Mouse (Mus musculus) right cerebral cortex, postnatal 36 days (tissue): ENCODE measurements around the gene Mettl16.
A peak's percentile ranks its signal among the peaks of the same experiment; 100 is the strongest.
"Not testable (repeated sequence)": the region's sequence is repeated elsewhere in the genome, so short reads cannot be mapped to it uniquely, and the experiment has no call there.

Experiments used
- DNase-seq, 2 experiments: peaks; one replicate each; pipeline ENCODE4 v3.0.0; 2022; ENCODE audit warnings: low spot score in 2 of 2, mixed read lengths in 1 of 2

Gene Mettl16

DNA sequence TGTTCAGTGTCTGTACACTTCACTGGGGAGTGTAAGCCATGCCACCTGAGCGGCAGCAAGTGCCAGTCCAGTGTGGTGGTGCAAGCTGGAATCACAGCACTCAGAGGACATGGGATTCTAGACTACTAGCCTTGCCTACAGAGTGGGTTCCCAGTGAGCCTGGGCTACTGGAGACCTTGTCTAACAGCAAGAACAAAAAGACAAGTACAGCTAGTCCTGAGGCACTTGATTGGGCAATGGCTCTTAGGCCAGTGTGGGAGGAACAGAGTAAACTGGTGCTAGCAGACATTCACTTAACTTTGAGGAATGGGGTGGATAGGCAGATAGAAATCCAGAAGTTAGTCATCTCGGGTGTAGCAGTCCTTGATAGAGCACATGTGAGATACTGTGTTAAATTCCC lies 1.8 kb downstream of the Mettl16 start:
- no peak for DNase-seq

DNA sequence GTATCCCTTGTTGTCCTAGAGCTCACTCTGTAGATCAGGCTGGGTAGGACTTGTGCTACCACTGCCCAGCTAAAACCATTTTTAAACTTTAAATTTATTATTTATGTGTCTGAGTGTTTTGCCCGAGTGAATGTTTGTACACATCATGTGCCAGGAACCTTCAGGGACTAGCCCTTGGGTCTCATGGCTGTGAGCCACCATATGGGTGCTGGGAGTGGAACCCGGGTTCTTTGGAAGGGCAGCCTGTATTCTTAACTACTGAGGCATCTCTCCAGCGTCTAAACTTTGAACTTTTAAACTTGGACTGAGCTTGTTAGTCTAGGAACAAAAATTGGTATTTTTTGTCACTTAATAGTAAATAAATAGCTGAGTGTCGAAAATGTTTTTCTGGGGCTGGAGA lies 22.2 kb downstream of the Mettl16 start:
- no peak for DNase-seq

DNA sequence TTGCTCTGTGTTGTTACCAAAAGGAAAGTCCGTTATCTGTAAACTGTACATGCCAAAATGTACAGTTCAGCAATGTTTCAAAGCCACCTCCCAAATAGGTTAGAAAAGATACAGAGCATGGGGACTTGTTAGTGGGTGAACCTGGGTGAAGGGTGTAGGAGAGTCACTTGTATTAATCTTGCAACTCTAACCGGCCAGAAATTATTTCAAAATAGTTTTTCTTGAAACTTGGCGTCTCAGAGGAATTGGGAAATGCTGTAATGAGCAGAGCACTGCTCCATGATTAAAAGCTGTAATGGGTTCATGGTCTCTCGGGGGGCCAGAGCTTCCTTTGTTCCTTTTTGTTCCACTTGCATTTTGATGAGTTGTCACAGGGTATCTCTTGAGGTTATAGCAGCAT lies 30.0 kb downstream of the Mettl16 start:
- DNase-seq, result no peak

DNA sequence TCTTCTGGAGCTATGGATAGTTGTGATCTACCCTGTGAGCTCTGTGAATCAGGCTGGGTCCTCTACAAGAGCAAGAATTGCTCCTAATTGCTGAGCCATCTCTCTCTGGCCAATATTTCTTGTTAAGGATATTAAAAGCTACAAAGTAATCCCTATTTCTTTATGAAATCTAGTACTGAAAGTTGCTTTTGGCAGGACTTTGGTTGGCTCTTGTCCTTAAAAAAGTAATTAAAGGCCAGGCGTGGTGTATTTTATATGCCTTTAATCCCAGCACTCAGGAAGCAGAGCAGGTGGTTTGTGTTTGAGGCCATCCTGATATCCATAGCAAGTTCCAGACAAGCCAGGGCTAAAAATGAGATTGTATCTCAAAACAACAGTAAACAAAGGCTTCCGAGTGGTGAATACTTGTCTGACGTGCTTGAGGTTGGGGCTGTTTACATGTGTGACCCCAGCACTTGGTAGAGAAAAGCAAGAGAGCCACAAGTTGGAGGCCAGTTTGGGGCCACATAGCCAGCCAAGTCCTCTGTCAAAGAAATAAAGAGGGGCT lies 33.5 kb downstream of the Mettl16 start:
- no peak for DNase-seq

DNA sequence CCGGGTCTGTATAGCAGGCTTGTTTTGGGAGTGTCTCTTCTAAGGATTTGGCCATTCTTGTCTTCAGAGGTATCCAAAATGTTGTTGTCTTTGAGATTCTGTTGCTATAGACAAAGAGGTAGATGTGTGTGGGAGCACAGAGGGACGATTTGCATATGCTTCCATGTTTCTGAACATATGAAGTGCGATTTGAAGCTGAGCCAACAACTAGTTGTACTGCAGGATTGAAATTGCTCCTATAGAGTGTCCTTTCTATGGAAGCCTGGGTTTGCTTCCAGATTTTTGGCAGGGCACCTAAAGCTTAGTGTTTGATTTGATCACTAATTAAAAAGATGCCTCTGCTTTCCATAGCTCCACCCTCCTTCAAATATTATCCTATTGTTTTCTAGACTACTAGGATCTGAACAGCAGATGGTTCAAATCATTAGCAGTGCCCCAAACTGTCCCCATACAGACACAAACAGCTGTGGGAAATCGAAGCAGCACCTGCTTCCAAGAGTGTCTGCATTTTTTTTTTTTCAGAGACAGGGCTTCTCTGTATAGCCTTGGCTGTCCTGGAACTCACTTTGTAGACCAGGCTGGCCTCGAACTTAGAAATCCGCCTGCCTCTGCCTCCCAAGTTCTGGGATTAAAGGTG lies 36.7 kb downstream of the Mettl16 start:
- DNase-seq, result no peak

DNA sequence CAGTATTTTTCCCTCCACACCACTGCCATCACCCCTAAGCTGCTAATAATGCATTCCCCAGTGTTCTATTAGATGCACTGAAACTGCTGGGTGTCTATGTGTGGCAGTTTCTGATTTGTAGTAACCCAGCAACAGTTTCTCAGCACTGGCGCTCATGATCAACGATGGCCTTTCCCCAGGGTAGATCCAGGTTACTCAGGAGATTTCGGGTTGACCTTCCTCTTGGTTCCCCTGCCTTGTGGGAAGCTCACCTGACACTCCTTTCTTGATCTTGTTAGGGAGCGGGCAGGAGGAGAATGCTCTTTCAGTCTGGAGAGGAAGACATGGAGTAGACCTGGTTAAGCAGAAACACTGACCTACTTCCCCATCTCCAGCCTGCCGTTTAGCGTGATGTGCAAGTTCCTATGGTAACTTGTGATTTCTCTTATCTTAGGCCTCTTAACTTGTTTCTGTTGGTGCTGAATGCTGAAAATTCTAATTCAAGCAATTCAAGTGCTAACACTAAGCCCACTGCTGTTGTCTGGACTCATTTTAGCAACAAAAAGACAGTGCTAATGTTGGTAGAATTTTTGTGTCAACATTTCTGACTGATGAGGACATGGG lies 37.7 kb downstream of the Mettl16 start:
- no peak for DNase-seq

DNA sequence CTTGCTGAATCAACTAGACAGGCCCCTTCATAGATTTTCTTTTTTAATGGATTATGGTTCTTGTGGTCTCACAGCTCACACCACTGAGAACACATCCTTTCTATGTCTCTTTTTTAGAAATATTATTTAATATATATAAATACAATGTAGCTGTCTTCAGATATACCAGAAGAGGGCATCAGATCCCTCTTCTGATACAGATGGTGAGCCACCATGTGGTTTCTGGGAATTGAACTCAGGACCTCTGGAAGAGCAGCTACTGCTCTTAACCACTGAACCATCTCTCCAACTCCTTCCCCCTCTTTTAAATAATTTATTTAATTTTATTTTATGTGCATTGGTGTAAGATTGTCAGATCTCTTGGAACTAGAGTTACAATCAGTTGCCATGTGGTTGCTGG lies 39.5 kb downstream of the Mettl16 start:
- DNase-seq, result no peak

DNA sequence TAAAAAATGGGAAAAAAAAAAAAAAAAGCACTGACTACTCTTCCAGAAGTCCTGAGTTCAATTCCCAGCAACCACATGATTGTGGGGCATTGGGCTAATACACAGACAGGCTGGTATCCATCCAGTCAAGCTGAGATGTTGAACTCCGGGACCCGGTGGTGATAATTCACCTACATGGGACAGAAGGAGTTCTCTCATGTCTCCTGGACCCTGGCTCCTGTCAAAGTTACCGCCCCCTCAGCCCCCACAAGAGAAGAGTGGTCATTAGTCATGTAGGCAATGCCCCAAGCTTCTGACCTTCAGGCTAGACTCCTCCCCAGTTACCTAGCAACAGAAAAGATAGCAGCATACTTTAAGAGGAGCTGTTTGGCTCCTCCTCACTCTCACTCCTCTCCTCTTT lies 40.4 kb downstream of the Mettl16 start:
- not testable (repeated sequence) for DNase-seq

DNA sequence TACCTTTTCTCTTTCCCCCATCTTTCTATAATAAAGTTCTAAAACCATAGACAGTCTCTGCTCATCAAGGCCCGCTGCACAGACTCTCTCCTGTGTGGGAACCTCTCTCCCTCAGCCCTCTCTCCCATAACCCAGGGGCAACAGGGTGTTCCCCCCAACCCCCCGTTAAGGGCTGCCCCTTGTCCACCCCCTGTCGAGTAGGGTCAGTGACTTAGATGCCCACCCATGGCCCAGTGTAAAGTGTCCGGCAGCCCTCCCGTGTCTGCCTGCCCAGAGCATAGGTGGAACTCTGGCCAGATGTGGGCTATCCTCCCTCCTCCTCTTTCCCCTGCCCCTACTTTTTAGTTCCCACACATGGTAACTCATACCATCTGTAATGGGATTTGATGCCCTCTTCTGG lies 40.9 kb downstream of the Mettl16 start:
- no peak for DNase-seq

DNA sequence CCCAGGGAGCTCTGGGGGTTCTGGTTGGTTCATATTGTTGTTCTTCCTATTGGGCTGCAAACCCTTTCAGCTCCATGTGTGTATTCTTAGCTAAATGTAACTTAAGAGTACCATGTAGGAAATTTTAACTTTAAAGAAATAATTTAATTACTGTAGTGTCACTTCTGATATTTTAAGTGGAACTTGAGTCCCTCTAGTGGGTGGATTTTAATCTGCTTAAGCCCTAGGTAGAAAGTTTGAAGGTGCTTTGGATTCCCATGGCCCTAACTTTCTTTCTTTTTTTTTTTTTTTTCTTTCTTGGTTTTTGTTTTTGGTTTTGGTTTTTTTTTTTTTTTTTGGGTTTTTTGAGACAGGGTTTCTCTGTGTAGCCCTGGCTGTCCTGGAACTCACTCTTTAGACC lies 45.2 kb downstream of the Mettl16 start:
- no peak for DNase-seq

DNA sequence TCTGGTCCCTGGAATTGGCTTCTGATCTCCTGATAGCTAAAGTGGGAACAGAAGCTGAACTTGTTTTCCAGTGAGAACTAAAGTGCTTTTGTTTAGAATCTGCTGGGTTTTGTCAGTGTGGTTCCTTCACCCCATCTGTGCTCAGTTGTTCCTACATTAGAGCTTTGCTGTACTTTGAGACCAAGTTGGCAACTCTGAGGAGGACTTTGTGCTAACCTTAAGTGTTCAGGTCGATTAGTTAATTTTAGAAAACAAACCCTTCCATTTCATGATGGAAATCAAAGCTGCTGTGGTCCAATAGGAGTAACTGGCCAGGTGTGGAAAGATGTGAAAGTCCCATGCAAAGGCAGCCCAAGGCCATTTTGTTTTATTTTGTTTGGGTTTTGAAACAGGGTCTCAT lies 50.3 kb downstream of the Mettl16 start:
- DNase-seq, result no peak

DNA sequence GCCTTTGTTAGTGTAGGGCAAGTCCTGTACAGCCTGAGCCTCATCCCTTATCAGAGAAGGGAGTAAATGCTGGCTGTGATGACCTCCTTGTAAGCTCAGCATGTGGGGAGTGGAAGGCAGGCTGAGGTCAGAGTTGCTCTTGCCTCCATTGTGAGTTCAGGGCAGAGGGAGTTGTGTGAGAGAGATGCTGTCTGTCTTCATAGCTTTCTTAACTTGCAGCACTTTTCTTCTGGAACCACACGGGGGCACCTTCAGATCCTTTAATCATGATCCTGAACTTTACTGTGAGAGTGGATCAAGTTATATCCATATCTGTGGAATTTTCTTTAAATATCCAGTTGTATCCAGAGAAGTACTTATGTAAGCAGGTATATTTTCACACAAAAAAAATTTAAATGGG lies 50.8 kb downstream of the Mettl16 start:
- no peak for DNase-seq

DNA sequence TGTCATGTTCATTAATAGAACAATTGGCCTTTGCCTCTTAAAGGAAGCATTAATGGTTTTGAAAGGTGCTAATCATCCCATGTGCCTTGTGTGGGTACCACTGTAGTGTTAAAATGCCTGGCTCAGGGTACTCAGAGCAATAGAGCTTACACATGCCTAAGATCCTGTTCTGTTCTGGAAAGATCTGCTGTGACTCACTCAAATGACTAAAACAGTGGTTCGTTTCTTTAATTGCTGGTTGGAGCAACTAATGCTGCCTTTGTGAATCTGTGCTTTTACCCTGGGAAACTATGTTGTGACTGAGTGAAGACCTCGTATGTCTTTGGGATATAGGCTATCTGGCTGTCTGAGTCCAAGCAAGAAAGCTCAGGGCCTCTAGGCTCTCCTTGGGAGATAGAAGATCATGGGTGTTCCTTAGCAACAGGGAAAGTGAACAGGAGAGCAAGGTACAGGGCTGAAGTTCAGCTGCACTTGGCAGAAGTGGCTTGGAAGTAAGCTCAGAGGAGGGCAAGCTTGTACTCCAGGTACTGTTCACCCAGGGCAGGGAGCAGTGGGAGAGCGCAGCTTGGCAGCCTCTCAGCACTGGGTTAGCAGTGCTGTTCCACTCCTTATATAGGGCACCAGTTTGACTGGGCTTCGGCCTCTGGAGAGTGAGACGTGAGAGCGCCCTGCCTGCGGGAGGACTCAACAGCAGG lies 52.3 kb downstream of the Mettl16 start:
- DNase-seq, result no peak

DNA sequence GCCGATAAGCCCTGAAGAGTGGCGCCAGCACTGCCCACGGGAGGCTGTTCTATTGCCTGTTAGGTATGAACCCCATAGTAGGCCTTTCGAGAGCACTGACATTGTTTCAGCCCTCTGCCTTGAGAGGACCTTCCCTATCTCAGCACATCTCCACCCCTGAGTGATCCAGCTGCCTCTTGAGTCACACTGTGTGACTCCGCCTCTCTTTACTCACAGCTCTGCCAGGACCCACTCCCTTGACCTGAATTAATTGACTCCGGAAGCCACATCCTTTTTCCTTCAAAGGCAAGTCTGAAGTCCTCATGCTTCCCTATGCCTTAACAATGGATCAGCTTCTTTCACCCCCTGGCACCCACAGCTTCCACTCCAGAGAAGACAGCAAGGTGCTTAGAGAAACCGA lies 55.5 kb downstream of the Mettl16 start:
- DNase-seq, result no peak

DNA sequence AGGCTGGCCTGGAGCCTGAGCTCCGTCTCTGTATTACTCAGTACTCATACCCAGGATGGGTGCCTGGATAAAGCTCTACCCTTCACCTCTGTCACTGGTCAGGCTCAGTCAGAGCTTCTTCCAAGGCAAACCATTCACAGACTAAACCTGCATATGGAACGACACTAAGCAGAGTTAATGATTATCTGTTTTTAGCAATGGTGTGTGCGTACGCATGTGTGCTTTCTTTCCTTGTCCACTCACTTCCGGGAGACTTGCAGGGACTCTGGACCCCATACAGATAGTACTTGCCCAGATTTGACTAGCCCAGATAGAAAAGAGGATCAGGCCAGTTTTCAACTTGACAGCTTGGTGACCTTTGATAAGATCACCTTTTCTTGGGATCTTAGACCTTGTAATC lies 56.1 kb downstream of the Mettl16 start:
- no peak for DNase-seq

DNA sequence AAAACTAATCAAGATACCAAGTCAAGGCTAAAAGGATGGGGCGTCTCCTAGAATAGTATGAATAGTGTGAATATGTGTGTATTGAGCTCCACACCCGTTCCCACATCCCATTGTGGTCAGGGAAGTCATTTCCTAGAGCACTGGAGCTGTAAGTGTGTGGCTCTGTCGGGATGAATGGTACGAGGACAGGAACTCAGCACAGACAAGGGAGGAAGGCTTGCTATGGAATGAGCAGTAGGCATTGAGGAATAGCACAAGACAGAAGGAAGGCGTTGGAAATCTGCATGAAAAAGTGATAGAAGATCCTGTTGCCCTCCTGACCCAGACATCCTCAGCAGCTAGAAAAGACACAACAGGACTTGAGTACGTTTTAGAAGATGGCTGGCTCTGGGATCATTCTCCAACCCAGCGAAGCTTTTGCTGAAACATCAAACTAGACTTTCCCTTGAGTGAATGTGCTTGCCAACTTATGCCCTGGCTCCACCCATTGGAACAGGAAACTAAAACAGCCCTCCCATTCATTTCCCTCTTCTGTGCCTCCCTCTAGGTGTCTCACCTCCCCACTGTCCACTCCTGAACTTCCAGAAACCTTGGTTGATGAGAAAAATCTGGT lies 57.3 kb downstream of the Mettl16 start:
- DNase-seq, result no peak

DNA sequence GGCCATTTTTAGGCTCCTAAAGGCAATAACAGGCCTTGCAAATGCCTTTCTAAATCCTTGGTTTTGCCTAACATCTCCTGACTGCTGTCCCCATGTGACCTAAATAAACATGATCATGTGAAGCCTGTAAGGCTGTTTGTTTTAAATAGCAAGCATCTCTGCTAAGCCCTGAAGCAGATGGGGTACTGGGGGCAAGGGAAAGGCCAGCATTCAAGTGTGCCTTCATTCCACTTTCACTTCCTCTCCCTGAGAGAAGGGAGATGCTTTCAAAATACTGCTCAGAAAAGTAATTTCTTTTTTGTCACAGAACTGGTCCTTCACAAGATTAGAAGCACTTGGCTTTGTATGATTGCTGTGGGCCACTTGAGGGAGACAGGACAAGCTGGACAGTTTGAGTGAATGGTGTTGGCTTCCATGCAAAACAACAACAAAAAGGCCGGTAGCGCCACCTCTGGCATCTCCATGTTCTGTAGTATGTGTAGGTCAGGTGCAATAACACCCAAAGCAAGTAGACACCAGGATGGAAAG lies 57.8 kb downstream of the Mettl16 start:
- DNase-seq, result no peak

DNA sequence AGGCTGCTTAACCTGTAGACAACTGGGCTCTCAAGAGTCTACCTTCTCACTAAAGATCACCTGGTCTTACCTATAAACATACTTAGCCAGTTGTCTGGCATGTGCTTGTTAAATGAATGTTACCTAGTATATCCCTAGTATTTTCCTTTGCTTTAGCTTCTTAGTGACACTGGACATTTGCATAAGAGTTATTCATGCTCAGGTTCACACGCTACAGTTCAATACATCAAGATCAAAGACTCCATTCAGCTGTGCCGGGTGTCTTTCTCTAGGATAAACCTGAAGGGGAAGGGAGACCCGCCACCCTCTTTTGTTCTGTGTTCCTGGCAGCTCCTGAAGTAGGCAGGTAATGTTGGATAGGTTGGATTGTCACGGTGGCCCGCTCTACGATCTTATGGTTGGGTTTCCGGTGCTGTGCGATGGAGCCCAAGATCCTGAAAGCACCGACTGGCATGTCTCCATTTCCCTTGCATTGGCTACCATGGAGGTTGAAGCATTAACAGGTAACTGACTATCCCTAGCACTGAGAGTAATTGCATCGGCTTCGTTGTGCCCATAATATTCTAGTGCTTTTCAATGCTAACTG lies 58.4 kb downstream of the Mettl16 start:
- no peak for DNase-seq

DNA sequence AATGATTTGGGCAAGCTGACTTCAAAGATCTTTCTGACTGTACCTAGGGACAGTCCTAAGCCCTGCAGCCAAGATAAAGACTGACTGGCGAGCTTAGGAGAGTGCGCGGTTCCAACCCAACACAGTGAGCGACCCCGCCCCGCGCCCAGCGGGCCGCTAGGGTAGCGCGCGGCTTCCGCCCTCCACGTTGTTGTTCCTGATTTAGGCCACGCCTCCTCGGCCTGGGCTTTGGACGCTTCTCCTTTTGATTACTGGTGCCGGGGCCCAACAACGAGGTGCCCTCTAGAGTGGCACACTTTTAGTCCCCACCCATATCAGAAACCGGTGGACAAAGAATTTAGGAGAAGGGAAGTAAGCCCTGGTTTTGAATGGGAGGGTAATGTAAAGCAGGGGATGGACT lies 59.2 kb downstream of the Mettl16 start:
- DNase-seq, result peak; percentile 51 to 63

DNA sequence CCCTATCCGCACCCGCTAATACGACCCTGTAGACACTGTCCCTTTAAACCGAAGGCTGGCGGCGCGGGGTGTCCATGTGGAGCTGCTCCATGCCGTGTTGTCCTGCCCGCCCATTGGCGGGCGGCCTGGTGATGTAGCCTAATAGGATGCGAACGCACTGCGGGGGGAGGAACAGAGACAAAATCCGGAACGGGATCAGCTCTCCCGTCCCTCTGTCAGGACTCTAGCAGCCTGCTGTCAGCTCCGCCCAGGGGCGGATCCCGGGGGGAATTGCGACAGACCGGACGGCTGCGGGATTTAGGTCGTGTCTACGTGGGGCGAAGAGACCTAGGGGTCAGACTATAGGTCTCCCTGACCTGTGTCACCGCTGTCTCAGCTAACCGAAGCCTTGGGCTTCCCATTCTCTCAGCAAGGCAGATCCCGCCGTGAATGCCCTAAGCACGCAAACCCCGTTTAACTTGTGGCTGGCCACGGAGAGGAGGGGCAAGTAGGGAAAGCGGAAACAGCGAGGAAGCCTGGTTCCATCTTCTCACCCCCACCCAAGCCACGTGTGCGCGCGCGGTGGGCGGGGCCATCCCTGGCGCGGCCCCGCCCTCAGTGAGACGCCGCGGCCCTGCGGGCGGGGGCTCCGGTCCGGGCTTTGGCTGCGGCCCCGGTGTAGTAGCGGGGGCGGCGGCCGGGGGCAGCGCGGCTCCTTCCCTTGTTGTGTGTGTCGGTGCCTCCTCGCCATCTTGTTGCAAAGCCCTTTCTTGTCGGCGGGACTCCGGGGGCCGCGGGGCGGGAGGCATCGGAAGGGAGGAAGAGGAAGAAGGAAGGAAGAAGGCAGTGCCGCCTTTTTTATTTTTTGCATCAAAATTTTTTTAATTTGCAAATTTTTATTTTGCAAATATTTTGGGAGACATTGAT lies 59.9 kb downstream of the Mettl16 start, which contains the start of gene Mnt:
Mnt (plus strand) TSS at position 665 of the 906 bp plus-strand sequence.
- peak; percentile 99 for DNase-seq

DNA sequence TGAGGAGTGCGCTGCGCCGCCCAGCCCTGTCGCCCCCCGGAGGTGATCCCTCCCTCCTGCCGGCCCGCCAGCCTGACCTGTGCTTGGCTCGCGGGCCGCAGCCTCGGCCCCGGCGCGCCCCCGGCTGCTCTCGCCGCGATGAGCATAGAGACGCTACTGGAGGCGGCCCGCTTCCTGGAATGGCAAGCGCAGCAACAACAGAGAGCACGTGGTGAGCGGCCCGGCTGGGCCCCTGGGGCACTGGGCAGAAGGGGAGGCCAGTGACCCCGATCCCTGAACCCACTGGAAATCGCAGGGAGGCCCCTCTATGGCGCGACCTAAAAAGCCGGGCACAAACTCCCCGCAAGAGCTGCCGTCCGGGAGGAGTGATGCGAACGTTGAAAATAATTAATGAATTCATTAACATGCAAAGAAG lies 60.6 kb downstream of the Mettl16 start:
- DNase-seq, result no peak
